Mouse (Mus musculus) layer of hippocampus, adult 9-11 months (tissue): ENCODE data around the gene Wdr60.

ENCODE experiments used
- DNase-seq: peaks from one replicate; pipeline ENCODE4 v3.0.0; 2022

Gene Wdr60

DNA sequence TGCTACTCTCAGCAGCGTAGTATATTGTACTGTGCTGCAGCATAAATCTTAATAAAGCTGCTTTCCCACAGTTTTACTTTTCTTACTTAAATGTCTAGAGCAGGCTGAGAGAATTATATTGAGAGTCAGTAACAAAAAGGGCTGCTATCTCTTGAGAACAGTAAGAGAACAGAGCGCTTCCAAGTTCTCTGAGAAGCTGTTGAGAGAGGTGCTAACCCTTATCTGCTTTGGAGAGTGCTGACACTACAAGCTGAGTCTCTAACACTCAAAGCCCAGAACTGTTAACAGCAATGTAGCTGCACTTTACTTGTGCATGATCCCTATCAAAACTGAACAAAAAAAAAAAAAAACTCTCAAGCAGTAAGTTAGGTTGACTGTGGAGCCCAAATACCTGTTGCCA is 2.5 kb upstream of the Wdr60 start:
- DNase-seq = no peak

DNA sequence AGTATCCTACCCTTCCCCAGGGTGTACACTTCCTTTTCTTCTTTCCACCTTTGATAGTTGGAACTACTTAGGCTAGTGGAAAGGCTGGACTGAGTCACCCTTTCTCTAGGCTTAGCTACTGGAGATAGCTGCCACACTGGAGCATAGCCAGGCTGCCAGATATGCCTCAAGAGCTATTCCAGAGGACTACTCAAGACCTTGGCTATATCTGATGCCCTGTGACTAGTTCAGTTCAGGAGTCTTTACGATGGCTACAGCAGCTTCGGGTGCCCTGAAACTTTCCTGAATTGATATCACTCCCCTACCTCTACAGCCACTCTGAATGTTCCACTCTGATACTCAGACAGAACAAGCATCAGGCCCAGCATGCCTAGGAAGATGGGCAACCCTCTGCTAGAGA is 1.9 kb upstream of the Wdr60 start:
- DNase-seq = no peak

DNA sequence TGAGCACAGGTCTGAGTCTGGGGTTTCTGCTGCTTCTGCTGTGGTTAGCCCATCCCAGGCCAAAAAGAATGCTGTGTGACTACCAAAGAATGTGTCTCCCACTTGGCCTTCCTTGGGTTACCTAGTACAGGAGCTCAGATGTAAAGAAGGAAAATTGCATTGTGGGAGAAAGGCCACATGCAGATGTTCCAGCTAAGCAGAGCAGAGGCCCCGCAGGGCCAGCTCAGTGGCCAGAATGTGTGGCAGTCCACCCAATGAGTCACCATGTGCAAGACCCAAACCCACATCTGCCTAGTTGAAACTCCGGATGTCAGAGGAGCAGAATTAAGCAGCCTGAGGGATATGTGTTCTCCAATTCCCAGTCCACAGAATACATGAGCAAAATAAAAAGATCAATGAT is 4.5 kb downstream of the Wdr60 start:
- DNase-seq = no peak

DNA sequence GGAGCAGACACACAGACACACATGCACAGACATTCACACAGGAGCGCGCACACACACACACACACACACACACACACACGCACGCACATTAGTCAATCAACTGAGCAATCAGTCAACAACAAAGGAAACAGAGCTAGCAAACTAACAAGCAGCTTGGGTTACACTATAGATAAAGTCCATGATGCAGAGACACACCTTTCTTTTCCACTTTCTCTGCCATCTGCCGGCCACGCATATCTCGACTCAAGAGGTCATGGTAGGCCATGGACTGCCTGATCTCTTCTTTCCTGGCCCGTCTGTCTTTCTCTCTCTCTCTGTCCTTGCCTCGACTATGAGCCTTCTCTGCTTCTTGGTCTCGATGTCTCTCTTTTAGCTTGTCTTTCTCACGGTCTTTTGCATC is 7.2 kb downstream of the Wdr60 start:
- no peak for DNase-seq

DNA sequence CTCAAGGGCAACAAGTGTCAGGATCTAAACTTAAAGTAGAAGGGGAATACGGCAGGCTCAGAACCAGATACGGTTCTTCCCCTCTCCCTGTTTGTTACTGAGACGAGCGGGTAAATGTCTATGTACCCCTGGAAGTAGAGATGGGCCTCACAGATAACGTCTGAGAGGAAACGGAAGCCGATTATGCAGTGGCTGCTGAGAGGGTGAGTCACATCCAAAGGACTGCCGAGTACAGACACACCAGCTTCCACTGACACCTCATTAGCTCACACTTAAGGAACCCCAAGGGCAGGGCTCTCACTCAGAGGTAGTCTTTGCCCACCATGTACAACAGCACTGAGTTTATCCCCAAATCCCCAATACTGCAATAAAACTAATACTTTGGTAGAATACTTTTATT is 8.2 kb downstream of the Wdr60 start:
- DNase-seq = no peak

DNA sequence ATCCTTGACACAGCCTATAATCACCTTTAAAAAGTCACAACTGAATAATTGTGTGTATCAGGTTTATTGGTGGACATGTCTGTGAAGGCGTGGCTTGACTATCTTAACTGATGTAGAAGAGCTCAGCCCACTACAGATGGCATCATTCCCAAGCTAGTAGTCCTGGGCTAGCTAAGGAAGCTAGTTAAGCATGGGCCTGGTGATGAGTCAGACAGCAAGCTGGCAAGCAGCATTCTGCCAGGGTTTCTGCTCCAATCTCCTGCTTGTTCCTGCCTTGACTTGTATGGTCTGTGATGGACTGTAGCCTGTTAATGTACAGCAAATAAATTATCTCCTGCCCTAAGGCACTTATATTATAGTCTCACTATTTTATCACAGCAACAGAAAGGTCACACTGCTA is 18.2 kb downstream of the Wdr60 start:
- DNase-seq = peak; percentile 28

DNA sequence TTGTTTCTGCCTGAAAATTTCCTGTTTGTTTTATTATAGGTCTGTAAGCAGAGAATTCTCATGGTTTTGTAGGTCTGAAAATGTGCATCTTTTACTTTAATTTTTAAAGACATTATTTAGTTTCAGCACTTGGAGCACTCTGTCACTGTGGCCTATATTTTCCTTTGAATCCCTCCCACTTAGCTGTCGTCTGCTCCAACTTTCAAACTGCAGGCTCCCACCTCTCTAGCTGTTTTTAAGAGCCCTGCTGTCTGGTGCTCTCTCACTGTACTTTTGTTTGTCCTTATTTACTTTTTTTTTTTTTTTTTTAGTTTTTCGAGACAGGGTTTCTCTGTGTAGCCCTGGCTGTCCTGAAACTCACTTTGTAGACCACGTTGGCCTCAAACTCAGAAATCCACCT is 24.0 kb downstream of the Wdr60 start:
- no peak for DNase-seq

DNA sequence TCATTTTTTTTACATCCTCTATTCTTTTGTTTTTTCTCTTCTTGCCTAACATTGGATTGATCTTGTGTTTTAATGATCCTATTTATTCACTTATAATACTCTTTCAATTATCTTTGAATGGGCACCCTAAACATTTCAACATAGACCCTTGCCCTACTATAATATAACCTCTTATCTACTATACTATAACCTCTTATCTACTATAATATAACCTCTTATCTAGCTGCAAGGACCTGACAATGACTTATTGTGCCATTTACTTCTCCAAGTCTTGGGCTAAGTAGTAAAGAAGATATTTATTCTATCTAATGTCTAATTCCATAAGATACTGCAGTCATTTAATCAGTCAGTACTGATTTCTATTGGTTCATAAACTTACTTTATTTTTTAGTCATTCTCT is 24.5 kb downstream of the Wdr60 start:
- no peak for DNase-seq

DNA sequence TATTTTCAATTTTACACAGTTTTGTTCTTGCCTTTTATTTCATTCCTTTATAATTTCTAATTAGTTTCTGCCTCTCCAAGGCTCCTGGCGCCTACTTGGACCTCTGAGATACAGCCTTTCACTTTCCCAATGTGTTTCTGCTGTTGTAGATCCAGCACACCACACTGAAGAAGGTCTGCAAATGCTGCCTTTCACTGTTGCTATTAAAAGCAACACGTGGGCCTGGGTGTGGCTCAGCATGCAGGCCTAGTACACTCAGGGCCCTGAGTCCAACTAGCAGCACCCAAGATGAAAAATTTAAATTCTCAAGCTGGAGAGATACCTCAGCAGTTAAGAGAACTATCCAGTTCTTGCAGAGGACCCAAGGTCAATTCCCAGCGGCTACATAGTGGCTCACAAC is 26.2 kb downstream of the Wdr60 start:
- no peak for DNase-seq

DNA sequence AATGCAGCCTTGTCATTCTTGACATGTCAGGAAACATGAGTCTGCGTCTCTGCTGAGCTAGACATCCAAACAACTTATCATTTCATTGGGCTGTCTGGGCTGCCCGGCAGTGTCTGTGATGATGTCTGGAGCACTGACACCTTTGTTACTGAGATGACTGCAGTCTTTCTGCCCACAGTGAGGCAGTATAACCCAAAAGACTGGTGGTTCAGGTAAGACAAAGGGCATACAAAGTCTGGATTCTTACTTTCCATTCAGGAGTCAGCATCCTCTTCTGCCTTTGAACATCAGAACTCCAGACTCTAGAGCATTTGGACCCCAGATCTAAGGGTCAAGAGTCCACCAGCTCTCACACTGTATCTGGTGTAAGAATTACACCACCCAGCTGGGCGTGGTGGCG is 27.5 kb downstream of the Wdr60 start:
- DNase-seq = no peak

DNA sequence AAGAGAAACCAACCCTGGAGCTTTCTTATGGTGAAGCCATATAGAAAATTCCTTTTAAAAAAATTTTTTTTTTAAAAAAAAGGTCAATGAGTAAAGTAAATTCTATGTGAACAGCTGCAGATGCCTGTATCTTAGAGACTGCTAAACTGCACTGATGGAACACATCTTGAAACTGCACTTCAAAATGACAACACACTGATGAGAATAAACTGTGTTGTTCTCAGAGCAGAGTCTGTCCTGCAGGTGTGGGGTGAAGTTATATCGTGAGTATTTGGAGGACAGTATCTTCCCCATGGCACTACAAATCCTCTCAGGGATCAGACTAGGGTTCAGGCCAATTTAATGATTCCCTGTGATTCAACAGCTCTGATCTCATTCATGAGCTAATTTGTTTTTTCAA is 30.8 kb downstream of the Wdr60 start:
- DNase-seq = no peak

DNA sequence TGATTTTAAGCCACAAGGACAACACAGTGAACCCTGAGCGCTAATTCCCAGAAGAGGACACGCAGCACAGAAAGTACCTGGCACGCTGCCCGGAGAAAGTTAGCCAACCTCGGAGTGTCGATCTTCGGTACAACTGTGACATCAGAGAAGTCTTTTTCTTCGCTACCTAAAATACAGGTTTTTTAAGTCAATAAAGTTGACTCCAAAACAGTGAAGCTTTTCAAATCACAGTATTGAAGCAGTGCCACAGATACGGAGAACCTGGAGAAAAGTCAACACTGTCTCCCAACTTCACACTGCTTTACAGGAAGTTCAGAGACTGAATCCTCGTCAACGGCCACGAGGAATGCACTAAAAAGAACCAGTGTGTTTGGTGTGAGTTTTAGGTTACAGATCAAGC is 31.2 kb downstream of the Wdr60 start:
- no peak for DNase-seq

DNA sequence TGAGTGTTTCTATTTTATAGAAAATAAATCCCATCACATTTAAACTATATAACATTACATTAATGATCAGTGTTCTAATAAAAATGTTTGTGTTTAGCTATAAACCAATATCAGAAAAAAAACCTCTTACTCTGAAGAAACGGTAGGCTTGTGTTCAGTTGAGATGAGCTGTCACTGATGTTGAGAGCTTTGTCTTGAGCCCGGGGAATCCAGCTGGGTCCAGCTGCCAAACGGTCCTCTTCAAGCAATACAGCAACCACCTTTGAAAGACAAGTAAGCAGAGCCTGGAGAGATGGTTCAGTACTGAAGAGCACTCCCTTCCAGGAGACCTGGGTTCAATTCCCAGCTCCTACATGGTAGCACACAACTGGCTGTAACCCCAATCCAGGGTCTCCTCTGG is 33.4 kb downstream of the Wdr60 start:
- DNase-seq = no peak

DNA sequence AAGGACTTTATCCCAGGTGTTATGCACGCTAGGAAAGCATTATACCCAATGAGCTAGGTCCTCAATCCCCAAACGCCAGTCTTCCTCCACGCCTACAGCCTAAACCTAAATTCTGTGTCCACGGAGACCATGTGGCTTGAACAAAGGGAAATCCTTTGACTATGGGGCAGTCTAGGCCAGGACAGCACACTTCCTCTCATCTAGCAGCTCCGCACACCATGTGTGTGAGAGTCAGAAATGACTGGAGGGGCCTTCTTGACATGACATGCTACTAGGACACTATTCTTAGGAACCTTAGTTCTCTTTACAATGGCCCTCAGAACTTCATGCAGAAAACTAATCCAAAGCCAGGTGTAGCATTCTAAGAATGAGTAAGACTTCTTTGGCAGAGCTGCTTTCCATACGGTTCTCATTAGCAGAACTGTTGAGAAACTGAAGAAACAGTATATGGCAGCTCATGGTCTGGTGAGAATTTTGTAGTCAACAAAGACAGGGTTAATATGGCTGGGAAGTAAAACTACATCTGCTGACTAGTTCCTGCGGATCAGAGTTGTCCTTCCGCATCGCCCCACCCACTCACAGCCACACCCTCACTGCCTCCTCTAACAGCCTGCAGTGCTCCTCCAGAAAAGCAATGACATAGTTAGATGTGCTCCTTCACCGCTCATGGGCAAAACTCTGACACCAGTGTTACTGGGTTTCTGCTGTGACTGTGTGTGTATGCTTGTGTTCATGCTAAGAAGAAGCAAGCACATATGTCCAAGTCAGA is 36.3 kb downstream of the Wdr60 start:
- DNase-seq = no peak

DNA sequence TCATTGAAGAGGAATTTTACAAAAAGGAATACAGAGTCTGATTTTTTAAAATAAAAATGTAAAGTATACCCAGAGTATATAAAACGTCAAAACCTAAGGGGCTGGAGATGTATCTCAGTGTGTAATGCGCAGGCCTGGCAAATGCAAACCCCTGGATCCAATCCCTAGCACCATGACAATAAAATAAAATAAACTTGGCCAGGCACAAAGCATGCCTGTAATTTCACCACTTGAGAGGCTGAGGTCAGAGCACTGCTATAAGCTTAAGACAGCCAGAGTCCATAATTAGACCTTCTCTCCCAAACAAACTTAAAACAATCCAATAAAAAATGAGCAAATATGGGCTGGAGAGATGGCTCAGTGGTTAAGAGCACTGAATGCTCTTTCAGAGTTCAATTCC is 39.7 kb downstream of the Wdr60 start:
- DNase-seq = no peak

DNA sequence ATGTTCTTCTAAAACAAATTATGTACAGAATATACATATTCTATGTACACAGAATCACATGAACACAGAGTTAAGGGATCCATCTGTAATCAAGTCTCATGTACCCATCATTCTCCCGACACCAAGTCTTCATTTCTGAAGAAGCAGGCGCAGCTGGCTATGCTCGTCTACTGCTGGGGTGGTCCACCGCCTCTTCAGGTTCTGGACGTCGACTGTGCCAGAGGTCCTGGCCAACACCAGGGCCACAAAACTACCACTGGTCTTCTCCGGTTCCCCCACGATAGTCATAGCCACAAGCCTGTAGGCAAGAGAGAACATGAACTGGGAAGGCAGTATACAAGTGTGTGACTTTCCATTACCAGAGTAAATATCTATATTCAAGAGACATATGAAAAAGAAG is 55.3 kb downstream of the Wdr60 start:
- no peak for DNase-seq

DNA sequence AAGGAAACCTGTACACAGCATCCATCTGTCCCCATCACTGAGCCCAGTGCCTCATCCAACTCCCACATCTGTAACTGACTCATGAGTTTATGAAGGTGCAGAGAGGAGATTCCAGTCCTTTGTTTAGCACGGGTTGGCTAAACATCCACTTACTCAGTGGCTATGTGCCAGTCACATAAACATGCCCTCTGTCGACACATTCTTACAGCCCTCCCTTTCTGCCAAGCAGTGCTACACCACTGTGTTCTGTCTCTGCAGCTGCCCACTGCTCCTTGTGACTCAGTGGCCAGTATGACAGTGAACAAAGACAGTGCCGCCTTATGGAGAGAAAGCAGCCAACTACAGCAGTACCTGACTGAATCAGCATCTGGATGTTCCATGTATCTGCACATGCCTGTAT is 57.1 kb downstream of the Wdr60 start:
- no peak for DNase-seq

DNA sequence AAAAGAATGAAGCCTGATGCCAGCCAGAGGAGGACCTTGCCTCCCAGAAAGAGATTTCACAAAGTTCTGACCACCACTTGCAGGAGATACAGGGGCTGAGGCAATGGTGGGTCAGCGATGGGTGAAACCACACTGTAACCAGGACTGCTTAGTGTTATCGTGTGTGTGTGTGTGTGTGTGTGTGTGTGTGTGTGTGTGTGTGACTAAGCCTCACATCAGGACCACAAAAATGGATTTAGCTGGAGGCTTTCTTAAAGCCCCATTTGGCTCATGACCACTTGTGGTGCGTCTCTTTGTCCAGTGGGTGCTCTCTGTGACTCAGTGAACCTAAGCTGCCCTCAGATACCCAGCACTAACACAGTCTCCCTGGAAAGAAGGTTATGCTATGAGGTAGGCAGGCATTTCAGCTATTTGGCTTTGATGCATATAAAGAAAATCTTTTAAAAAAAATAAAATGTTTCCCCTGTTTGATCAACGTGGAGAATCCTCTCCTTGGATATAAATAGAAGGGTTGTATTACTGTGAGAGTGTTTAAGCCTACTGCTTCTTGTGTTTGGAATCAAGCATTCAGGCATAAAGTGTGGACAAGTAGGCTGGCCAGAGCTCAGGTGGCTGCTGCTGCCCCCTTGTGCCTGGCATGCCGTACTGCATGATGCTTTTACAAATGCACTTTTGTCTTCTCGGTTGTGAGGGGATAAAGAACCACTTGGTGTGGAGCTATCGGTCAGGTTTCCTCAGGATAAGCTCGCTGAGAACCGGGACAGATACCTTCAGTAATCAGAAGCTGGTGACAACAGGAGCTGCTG is 60.4 kb downstream of the Wdr60 start:
- DNase-seq = peak; percentile 38

DNA sequence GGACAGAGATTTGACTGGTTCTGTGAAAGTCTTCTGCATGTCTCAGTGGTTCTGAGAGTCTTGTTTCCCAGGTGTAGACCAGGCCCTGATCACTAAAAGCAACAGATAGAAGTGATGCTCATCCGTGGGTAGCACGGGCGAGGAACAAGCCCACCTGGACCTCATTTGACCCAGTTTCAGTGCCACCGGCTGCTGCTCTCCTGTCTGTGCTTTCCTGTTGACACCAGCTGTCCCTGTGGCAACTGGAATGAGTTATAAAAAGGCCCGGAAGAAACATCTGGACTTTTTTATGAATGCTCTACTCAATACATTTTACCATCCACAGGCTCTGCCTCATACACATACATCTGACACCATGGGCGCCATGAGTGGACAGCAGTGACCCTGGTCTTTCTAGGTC is 64.0 kb downstream of the Wdr60 start:
- DNase-seq = no peak

DNA sequence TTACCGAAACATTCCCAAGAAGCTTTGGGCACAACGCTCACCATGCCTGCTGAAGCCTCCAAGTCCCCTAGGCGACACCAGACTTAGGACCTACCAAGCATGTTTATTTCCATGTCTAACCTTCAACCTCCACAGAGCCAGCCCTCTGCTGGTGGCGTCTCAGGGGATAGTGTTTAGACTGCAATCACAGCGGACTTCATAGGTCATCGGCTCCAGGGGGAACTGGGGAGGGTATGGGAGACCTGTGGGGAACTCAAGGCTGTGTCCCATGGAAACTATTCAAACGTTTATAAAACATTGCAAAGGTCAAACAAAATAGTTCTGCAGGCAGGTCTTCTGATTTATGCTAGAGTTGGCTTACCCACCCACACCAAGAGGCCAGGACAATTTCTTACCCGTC is 66.6 kb downstream of the Wdr60 start:
- no peak for DNase-seq

DNA sequence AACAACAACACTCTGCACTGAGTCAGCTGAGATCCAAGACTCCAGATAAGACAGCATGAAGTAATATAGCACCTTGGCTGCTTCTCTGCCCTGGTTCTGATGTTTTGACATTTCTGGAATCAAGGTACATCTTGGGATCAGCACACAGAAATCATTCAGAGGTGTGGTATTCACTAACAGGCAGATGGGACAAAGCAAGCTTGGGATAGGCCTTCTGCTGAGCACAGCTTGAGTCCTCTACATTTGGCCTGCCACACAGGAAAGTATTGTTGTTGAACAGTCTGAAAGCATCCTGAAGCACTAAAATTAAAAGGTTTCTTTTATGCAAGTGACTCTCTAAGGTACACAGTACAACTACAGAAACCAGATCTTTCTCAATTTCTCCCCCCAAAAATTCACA is 68.2 kb downstream of the Wdr60 start:
- DNase-seq = no peak

DNA sequence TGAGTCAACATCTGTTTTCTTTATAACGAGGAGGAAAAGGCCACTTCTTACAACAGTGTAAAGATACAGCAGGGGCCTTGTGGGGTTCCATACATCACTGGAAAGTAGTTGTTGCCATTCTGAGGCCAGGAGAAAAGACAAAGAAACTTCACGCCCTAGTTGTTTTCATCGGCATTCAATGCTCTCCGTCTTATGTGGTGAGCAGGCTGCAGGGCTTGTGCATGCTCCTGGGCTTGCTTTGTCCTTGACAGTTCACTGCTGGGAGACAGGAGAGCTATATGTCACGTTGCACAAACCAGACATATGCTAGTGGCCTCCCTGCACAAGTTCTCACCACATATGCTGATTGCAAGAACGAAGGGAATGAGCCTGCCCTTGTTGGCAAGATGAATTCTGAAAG is 68.9 kb downstream of the Wdr60 start:
- DNase-seq = no peak

DNA sequence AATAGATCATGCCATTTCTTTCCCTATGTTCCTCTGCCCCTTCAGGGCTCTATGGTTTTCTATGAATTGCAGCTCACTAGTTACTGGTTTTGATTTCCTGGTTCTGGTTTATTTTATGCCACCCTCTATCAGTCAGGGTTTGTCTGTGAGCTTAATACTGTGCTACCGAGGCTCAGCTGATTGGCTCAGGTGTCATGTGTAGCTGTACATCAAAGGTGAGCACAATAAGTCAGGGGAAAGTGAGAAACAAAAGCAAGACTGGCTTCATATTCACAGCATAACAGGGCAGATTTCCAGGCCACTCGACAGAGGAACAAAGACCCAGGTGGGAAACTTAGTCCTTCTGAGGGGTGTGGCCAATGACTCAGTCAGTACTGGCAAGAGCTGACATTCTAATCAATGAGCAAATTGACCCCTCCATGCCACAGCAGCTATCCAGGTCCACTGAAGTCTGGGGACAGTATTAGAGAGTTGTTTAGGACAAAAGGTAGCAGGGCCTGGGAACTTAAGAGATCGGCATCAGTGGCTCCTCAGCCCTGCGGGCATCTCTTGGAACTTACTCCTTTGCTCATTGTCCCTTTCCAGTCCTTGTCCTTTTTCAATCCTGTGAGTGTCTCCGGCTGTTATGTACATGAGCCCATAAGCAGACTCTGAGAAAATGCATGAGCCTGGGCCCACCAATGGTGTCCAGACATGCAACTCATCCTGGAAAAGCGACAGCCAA is 79.4 kb downstream of the Wdr60 start:
- DNase-seq = no peak

DNA sequence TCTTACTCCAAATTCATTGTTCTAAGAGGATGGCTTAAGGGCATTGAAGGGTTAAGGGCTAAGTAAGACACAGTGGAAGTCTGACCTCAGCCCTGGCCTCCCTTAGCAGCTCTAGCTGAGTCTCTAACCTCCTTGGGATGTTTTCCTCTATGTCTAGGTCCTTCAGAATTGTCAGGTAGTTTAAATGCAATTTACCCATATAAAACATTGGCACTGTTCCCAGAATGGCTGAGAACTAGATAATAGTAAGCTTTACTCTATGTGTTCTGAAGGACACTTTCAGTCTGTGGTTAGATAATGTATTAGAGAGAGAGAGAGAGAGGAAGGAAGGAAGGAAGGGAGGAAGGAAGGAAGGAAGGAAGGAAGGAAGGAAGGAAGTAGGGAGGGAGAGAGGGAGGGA is 80.4 kb downstream of the Wdr60 start:
- no peak for DNase-seq
